Mouse (Mus musculus) c-Kit-negative CD71-positive TER-119-positive erythroid progenitor cells, embryonic 14.5 days (primary cell): ENCODE results near the gene Nfe2.

Experiments used
- DNase-seq: peaks from one replicate; pipeline ENCODE4 v3.0.0-alpha.2; 2013; ENCODE audit warnings: low read depth, low spot score

The Nfe2 gene

GRCm38 (mm10) chr15:103214971-103215907 is 43.0 kb downstream of the Nfe2 start:
- DNase-seq, result peak; percentile 13

- DNase-seq, result no peak
These were observed 44.1 kb downstream of the Nfe2 start for GRCm38 (mm10) chr15:103214149-103214548.

GRCm38 (mm10) chr15:103205156-103205555 is 53.0 kb downstream of the Nfe2 start:
- no peak for DNase-seq

DNA sequence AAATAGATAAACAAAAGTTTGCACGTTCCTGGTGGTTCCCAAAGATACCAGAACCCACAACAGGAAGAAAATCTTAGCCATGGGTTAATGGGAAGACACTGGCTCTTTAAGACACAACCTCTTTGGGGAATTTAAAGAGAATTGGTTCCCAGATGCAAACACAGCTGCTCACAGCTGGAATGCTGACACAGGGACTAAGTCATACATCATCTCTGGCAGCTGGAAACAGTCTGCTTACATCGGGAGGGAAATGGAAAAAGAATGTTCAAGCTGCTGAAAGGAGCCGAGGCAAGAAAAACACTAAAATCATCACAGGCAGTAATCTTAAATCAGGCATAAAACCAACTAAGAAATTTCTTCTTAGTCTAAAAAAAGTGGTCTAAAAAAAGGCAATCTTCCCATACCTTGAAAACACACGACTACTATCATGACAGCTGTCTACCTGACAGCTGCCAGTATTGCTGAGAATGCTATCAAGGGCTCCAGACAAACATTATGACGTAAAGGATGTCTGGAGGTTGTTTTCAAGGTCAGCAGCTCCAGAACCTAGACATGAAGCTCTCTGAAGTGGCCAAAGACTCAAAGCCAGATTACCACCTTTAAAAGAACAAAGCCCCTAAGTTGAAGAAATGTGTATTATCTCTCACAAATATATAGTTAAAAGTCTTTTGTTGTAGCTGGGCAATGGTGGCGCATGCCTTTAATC is 56.0 kb downstream of the Nfe2 start:
- DNase-seq, result no peak
